Mouse (Mus musculus): Measurements from ENCODE around the gene Lrrc45. TPM values are rescaled to one million over a fixed set of nuclear protein-coding genes. Genes with fewer than 3 reads are reported as not detected.
"Not testable (repeated sequence)": the region's sequence is repeated elsewhere in the genome, so short reads cannot be mapped to it uniquely, and the experiment has no call there.

Gene Lrrc45
- polyA plus RNA-seq, 1 experiment = 23.9 TPM

- no peak for TF ChIP-seq POLR2A (IDR thresholded peaks at IDR 0.05; ENCODE audit: low read depth, low read length)
- H3K4me3 ChIP-seq (ENCODE audit: low read depth, low read length) = no peak overlapping the region
- H3K27me3 ChIP-seq (ENCODE audit: control insufficient read depth, insufficient read depth, low read length) = no peaks in the 10 kb centered on the region
- peaks cover 9% of the 10 kb centered on the region for H3K4me1 ChIP-seq (ENCODE audit: control insufficient read depth, insufficient read depth, insufficient read length, low read length)
- H3K36me3 ChIP-seq (ENCODE audit: control insufficient read depth, insufficient read depth, low read length) = 0 out of 2 replicates have a peak, but pooled peaks cover 2% of the 10 kb centered on the region
- H3K27ac ChIP-seq (ENCODE audit: insufficient read depth, low read depth, low read length) = no peak overlapping the region
- 43% methylated on average over 12 of the region's 12 CpGs for WGBS
Measured at GRCm38 (mm10) chr11:120727564-120727963, 13.8 kb downstream of the Lrrc45 start.

- no peaks in the 10 kb centered on the region for H3K27me3 ChIP-seq (ENCODE audit: control insufficient read depth, insufficient read depth, low read length)
- 88% methylated on average over 11 of the region's 11 CpGs for WGBS
- TF ChIP-seq CTCF (IDR thresholded peaks at IDR 0.05; ENCODE audit: extremely low read depth, insufficient read length, insufficient replicate concordance, low read depth, low read length) (no peak), POLR2A (IDR thresholded peaks at IDR 0.05; ENCODE audit: low read depth, low read length) (no peak)
- peaks cover 9% of the 10 kb centered on the region for H3K4me1 ChIP-seq (ENCODE audit: control insufficient read depth, insufficient read depth, insufficient read length, low read length)
- H3K27ac ChIP-seq (ENCODE audit: insufficient read depth, low read depth, low read length) = no peak overlapping the region
- H3K36me3 ChIP-seq (ENCODE audit: control insufficient read depth, insufficient read depth, low read length) = 0 out of 2 replicates have a peak, but pooled peaks cover 2% of the 10 kb centered on the region
- no peak overlapping the region for H3K4me3 ChIP-seq (ENCODE audit: low read depth, low read length)
Measured at GRCm38 (mm10) chr11:120728530-120729240, 15.0 kb downstream of the Lrrc45 start.

- 5% methylated on average over 18 of the region's 21 CpGs for WGBS
- peak overlapping the region; percentile 9; the same call in 1 of the 2 replicates for H3K4me3 ChIP-seq (ENCODE audit: low read depth, low read length)
Measured at GRCm38 (mm10) chr11:120729432-120730050, 15.8 kb downstream of the Lrrc45 start.

GRCm38 (mm10) chr11:120730331-120730870 is 16.7 kb downstream of the Lrrc45 start:
- WGBS = 91% methylated on average over 10 of the region's 10 CpGs
- TF ChIP-seq CTCF (IDR thresholded peaks at IDR 0.05; ENCODE audit: extremely low read depth, insufficient read length, insufficient replicate concordance, low read depth, low read length) (no peak), POLR2A (IDR thresholded peaks at IDR 0.05; ENCODE audit: low read depth, low read length) (no peak)
- no peak overlapping the region for H3K4me3 ChIP-seq (ENCODE audit: low read depth, low read length)

More at GRCm38 (mm10) chr11:120729432-120730050, 15.8 kb downstream of the Lrrc45 start:
- not testable (repeated sequence) for H3K36me3 ChIP-seq (ENCODE audit: control insufficient read depth, insufficient read depth, low read length); H3K27me3 ChIP-seq (ENCODE audit: control insufficient read depth, insufficient read depth, low read length); H3K27ac ChIP-seq (ENCODE audit: insufficient read depth, low read depth, low read length); H3K4me1 ChIP-seq (ENCODE audit: control insufficient read depth, insufficient read depth, insufficient read length, low read length)

GRCm38 (mm10) chr11:120731395-120731794 is 17.7 kb downstream of the Lrrc45 start:
- H3K36me3 ChIP-seq (ENCODE audit: control insufficient read depth, insufficient read depth, low read length) = no peaks in the 10 kb centered on the region
- TF ChIP-seq POLR2A (IDR thresholded peaks at IDR 0.05; ENCODE audit: low read depth, low read length) (no peak), CTCF (IDR thresholded peaks at IDR 0.05; ENCODE audit: extremely low read depth, insufficient read length, insufficient replicate concordance, low read depth, low read length) (no peak)
- no peak overlapping the region for H3K27ac ChIP-seq (ENCODE audit: insufficient read depth, low read depth, low read length)
- H3K27me3 ChIP-seq (ENCODE audit: control insufficient read depth, insufficient read depth, low read length) = no peaks in the 10 kb centered on the region; the same call in 1 of the 2 replicates
- H3K4me1 ChIP-seq (ENCODE audit: control insufficient read depth, insufficient read depth, insufficient read length, low read length) = peaks cover 7% of the 10 kb centered on the region
- H3K4me3 ChIP-seq (ENCODE audit: low read depth, low read length) = no peak overlapping the region
- WGBS = 100% methylated on average over 1 of the region's 1 CpGs

More at GRCm38 (mm10) chr11:120730331-120730870, 16.7 kb downstream of the Lrrc45 start:
- Histone ChIP-seq H3K4me1 (ENCODE audit: control insufficient read depth, insufficient read depth, insufficient read length, low read length) (peaks cover 9% of the 10 kb centered on the region), H3K27ac (ENCODE audit: insufficient read depth, low read depth, low read length) (no peak overlapping the region), H3K27me3 (ENCODE audit: control insufficient read depth, insufficient read depth, low read length) (no peaks in the 10 kb centered on the region; the same call in 1 of the 2 replicates), H3K36me3 (ENCODE audit: control insufficient read depth, insufficient read depth, low read length) (0 out of 2 replicates have a peak, but pooled peaks cover 2% of the 10 kb centered on the region)

GRCm38 (mm10) chr11:120731858-120732680 is 18.3 kb downstream of the Lrrc45 start, which contains the start of gene Cbr2:
Gene Cbr2, minus strand, starts transcription at chr11:120732114.
- Histone ChIP-seq H3K4me1 (ENCODE audit: control insufficient read depth, insufficient read depth, insufficient read length, low read length) (peaks cover 4% of the 10 kb centered on the region; the same call in 1 of the 2 replicates), H3K27ac (ENCODE audit: insufficient read depth, low read depth, low read length) (no peak within 1 kb of the TSS), H3K27me3 (ENCODE audit: control insufficient read depth, insufficient read depth, low read length) (no peaks in the 10 kb centered on the region; the same call in 1 of the 2 replicates), H3K36me3 (ENCODE audit: control insufficient read depth, insufficient read depth, low read length) (no peaks in the 10 kb centered on the region), H3K4me3 (ENCODE audit: low read depth, low read length) (no peak within 1 kb of the TSS)
- WGBS = 72% methylated on average over 12 of the region's 12 CpGs
- no peak for TF ChIP-seq POLR2A (IDR thresholded peaks at IDR 0.05; ENCODE audit: low read depth, low read length)
- no peak for TF ChIP-seq CTCF (IDR thresholded peaks at IDR 0.05; ENCODE audit: extremely low read depth, insufficient read length, insufficient replicate concordance, low read depth, low read length)

Data from small intestine, adult 2 months (tissue).